Mouse (Mus musculus) megakaryocyte, embryonic 14.5 days (primary cell): ENCODE measurements around the gene Olfr15. TPM values are rescaled to one million over a fixed set of nuclear protein-coding genes. Genes with fewer than 3 reads are reported as not detected.

Source experiments
- H3K27me3 ChIP-seq: replicated peaks from 2 replicates; pipeline ENCODE3; 2012; ENCODE audit warnings: inconsistent platforms
- H3K36me3 ChIP-seq: replicated peaks from 2 replicates; pipeline ENCODE3; 2012; ENCODE audit warnings: low read length, inconsistent platforms, mixed read lengths
- H3K4me1 ChIP-seq: 2 replicates; pipeline ENCODE4 v1.6.1; 2012; ENCODE audit warnings: inconsistent platforms
- H3K4me3 ChIP-seq: replicated peaks from 2 replicates; pipeline ENCODE3; 2012; ENCODE audit warnings: moderate library complexity, mild to moderate bottlenecking, inconsistent platforms
- H3K9me3 ChIP-seq: 2 replicates; pipeline ENCODE4 v1.6.1; 2012; ENCODE audit warnings: inconsistent platforms
- FLI1 ChIP-seq: IDR thresholded peaks from 2 replicates; pipeline ENCODE4 v1.6.1; 2012; ENCODE audit warnings: low read length, inconsistent platforms, mixed read lengths
- GATA1 ChIP-seq: IDR thresholded peaks from 3 replicates; pipeline ENCODE4 v1.6.1; 2012; ENCODE audit warnings: mixed read lengths, low read length, inconsistent platforms, borderline replicate concordance
- polyA plus RNA-seq: library from polyadenylated mRNA; stranded (reverse); fragments of >175 nt; gene quantifications from 2 replicates; pipeline ENCODE4 v1.2.3, GENCODE M21; 2012; ENCODE audit warnings: low replicate concordance; ENCODE audit not compliant: insufficient read depth

Gene Olfr15
- polyA plus RNA-seq, 1 experiment, result not detected

DNA sequence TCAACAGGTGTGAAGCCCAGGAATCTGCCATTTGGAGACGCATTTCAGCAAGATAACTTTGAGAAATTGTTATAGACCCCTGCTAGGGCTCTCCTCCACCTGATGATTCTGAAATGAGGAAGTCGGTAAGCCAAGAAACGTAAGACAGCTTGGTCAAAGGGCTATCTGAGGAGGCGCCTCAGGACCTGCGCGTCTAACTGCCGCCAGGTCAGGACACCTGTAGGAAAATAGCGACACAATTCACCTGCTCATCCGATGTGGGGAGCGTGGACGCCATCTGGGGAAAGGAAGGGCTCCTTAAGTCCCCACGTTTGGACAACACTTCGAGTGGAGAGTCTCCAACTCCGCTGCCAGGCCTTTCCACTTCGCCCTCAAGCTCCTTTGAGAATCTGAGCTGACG lies 41.1 kb downstream of the Olfr15 start:
- Histone ChIP-seq H3K4me3 (peak overlapping the region; percentile 97), H3K36me3 (peaks cover 48% of the 10 kb centered on the region), H3K4me1 (peaks cover 65% of the 10 kb centered on the region), H3K27me3 (no peaks in the 10 kb centered on the region), H3K9me3 (no peaks in the 10 kb centered on the region)
- TF ChIP-seq FLI1, result no peak
- TF ChIP-seq GATA1, result no peak

DNA sequence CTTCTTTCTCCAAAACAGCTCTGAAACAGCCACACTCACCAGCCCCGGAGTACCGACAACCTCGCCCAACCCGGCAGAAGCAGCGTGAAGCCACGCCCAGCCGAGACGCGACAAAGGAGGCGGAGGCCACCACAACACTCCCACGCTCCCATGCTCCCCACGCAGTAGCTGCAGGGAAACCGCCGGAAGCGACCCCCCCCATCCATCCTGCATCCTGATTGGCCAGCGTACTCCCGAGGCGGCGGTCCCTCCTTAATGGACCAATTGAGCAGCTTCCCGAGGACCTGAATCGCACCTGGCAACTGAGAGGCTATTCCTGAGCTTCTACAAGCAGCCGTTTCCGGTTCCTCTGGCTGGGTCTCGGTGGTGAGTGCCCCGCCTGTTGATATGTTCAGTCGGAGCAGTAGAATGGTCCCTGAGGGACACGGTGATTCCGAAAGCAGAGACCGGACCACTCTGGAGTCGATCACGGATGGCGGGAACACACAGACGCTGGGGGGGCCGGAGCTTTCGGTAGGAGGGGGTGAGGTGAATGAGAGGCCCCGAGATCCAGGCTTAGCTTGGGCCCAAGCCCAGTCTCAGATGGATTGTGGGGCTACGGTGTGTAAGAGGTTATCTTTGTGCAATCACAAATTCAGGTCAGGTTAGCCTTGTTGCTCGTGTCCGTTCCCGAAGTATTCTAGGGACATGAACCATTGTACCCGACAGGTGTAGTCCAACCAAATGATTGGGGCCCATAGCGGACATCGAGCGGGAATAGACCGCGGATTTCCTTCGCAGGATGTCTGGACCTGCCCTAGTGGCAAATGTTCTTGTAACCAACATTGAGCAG lies 41.8 kb downstream of the Olfr15 start, which contains the start of gene Naa60:
Gene Naa60, plus strand, starts transcription at position 160 of the 832 bp plus-strand sequence.
- no peaks in the 10 kb centered on the region for H3K27me3 ChIP-seq
- no peaks in the 10 kb centered on the region for H3K9me3 ChIP-seq
- H3K4me1 ChIP-seq, result peaks cover 61% of the 10 kb centered on the region
- TF ChIP-seq GATA1, result no peak
- TF ChIP-seq FLI1, result peak; percentile 46; the same call in 1 of the 2 replicates
- H3K4me3 ChIP-seq, result peak within 1 kb of the TSS; percentile 97
- peaks cover 48% of the 10 kb centered on the region for H3K36me3 ChIP-seq

DNA sequence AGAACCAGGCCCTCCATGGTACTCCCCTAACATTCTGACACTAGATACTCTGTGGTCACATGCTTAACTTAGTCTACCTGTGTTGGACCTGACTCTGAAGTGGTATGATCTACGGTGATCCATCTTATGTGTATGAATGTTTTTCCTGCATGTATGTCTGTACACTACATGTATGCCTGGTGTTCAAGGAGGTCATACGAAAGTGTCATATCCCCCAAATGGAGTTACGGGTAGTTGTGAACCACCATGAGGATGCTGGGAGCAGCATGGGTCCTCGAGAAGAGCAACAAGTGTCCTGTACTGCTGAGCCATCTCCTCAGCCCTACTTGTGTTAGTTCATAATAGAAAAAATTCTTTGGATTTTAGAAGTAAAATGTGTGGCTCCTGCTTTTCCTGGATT lies 45.7 kb downstream of the Olfr15 start:
- Histone ChIP-seq H3K4me1 (peaks cover 50% of the 10 kb centered on the region), H3K27me3 (no peaks in the 10 kb centered on the region), H3K4me3 (no peak overlapping the region), H3K9me3 (no peaks in the 10 kb centered on the region), H3K36me3 (peaks cover 57% of the 10 kb centered on the region)
- TF ChIP-seq FLI1, result no peak
- no peak for TF ChIP-seq GATA1

DNA sequence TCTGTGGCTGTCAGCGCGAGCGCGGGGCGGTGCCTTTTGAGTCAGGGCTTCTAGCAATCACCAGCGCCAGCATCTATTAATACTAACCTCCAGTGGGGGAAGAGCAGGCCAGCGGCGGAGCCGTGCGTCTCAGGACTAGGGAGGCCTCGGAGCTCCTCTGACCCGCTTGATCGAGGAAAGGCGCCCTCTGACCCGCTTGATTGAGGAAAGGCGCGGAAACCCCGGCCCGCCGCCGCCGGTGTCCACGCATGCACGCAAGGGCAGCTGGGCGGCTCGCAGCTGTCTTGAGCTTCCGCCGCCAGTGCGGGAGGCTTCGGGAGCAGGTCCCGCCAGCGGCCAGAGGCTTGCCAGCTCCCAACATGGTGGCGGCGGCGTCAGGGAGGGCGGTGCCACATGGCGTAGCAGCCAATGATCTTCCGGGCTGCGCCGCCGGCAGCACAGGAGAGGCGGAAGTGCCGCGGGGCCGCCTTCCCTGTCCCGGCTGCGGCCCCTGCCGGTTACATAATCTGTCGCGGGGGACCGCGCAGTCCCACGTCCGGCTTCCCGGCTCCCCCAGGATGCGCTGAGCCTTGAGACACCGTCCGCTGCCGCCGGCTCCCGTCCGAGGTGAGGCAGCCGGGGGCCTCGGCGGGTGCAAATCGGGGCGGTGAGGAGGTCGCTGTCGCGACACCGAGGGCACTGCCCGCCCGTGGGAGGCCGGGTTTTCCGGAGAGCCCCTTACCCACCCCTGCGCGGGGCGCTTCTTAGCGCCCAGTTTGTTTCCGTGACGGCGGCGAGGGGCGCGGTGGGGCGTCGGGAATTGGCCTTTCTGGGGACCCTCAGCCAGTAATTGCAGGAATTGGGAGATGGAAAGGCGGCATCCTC lies 53.8 kb downstream of the Olfr15 start, which contains the start of the genes Zfp597 and Gm20695:
Gene Zfp597, minus strand, starts transcription at position 361 of the 864 bp plus-strand sequence.
Gene Gm20695, plus strand, starts transcription at position 448 of the 864 bp plus-strand sequence.
- Histone ChIP-seq H3K9me3 (no peaks in the 10 kb centered on the region), H3K27me3 (no peaks in the 10 kb centered on the region), H3K4me1 (peaks cover 66% of the 10 kb centered on the region), H3K36me3 (peaks cover 45% of the 10 kb centered on the region), H3K4me3 (peak within 1 kb of the TSS; percentile 94)
- no peak for TF ChIP-seq FLI1
- no peak for TF ChIP-seq GATA1

- Histone ChIP-seq H3K4me3 (peak overlapping the region; percentile 94), H3K27me3 (no peaks in the 10 kb centered on the region), H3K36me3 (peaks cover 42% of the 10 kb centered on the region), H3K4me1 (peaks cover 68% of the 10 kb centered on the region), H3K9me3 (no peaks in the 10 kb centered on the region)
- TF ChIP-seq GATA1 (no peak), FLI1 (no peak)
These were observed 54.5 kb downstream of the Olfr15 start for GRCm38 (mm10) chr16:3885065-3885670.

- Histone ChIP-seq H3K36me3 (peaks cover 70% of the 10 kb centered on the region), H3K27me3 (no peaks in the 10 kb centered on the region), H3K4me3 (peak overlapping the region; percentile 69), H3K9me3 (no peaks in the 10 kb centered on the region), H3K4me1 (peaks cover 86% of the 10 kb centered on the region)
- TF ChIP-seq GATA1 (no peak), FLI1 (no peak)
These were observed 61.1 kb downstream of the Olfr15 start for GRCm38 (mm10) chr16:3891621-3892295.

DNA sequence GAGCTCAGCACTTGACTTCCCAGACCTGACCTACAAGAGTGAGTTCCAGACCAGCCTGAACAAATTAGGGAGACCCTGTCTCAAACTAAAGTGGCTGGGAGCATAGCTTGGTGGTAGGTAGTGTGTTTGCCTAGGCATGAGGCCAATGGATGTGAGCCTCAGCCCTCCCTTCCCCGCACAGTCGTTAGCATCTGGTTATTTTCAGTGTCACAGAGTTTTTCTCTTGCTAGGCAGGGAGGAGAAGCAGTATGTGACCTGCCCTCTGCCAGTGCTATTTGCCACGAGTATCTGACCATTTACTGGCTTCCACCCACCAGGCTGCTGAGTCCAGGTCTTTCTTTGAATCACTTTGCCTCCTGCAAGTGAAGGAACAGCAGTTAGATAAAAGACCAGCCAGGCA lies 63.1 kb downstream of the Olfr15 start:
- no peaks in the 10 kb centered on the region for H3K9me3 ChIP-seq
- H3K4me3 ChIP-seq, result peak overlapping the region; percentile 82
- H3K4me1 ChIP-seq, result peaks cover 89% of the 10 kb centered on the region
- H3K27me3 ChIP-seq, result no peaks in the 10 kb centered on the region
- TF ChIP-seq GATA1, result no peak
- TF ChIP-seq FLI1, result no peak
- H3K36me3 ChIP-seq, result peaks cover 73% of the 10 kb centered on the region

Other genes starting within 250 kb of the Olfr15 start
- gene Olfr161, start 239.8 kb upstream of the Olfr15 start, polyA plus RNA-seq, result not detected in 2 replicates
- gene Mefv, start 112.8 kb upstream of the Olfr15 start, polyA plus RNA-seq, result 0.38 TPM in 1 of 2 replicates, not detected in the other
- 2.8 and 8.0 TPM in 2 replicates for gene Zfp263, start 86.8 kb upstream of the Olfr15 start, polyA plus RNA-seq
- 0.11 and 0.54 TPM in 2 replicates for gene Zfp174, start 16.4 kb downstream of the Olfr15 start, polyA plus RNA-seq
- gene Naa60, start 41.5 kb downstream of the Olfr15 start, polyA plus RNA-seq, result 30.2 and 49.6 TPM in 2 replicates
- gene Zfp597, start 53.7 kb downstream of the Olfr15 start, polyA plus RNA-seq, result 0.77 and 3.0 TPM in 2 replicates
- gene Gm20695, start 53.8 kb downstream of the Olfr15 start, polyA plus RNA-seq, result not detected in 2 replicates
- 18.9 and 24.5 TPM in 2 replicates for gene 1700037C18Rik, start 77.8 kb downstream of the Olfr15 start, polyA plus RNA-seq
- 17.0 TPM in 1 of 2 replicates, not detected in the other for gene Cluap1, start 77.9 kb downstream of the Olfr15 start, polyA plus RNA-seq
- 0.31 TPM in 1 of 2 replicates, not detected in the other for gene Nlrc3, start 145.8 kb downstream of the Olfr15 start, polyA plus RNA-seq
- 15.6 and 19.8 TPM in 2 replicates for gene Slx4, start 172.9 kb downstream of the Olfr15 start, polyA plus RNA-seq
- not detected in 2 replicates for gene Dnase1, start 206.1 kb downstream of the Olfr15 start, polyA plus RNA-seq
- gene Trap1, start 246.9 kb downstream of the Olfr15 start, polyA plus RNA-seq, result 147 and 152 TPM in 2 replicates